Mouse (Mus musculus): ENCODE data around the gene N4bp1.

The N4bp1 gene

DNA sequence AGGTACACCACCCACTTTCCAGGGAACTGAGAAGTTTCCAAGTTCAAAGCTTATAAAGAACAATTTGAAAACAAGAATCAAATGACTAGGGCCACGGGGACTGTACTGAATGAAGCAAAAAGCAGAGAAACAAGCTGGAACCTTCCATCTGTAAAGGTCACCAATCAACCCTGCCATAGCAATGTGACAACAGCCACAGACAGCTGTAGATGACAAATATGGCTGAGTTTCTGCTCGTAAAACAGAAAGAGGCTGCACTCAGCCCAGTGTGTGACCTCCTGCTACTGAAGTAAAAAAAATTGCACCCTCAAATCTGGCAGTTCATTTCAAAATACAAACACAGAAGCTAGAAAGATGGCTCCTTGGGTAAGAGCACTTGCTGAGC, 31.1 kb downstream of the N4bp1 start:
- DNase-seq: no peak

DNA sequence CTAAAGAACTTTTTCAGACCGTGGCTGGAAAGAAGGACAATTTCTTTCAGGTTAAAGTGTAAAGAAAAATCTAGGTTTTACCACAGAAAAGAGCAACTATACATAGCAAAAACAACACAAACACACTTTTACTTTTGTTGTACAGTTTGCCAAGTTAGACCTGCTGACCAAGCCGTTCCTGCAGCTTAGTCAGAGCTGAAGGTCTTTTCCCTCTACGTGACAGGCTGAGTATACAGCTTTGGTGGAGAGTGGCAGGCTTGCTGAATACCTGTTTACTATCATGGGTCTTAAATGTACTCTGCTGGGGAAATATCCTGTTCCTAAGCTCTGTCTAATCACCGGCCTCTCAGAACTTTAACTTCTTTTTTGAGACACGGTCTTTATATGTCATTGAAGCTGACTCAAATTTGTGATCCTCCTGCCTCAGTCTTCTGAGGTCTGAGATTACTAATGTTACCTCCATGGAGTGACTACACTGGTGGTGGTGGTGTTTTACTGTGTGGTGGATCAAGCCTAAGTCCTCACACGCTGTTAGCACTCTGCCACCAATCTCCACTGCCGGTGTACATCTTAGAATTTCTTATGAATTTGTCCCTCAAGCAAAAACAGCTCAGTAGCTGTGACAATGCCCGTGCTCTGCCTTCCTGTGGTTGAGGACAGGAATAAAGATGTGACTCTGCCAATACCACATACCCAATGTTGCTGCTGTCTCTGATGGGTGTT, 31.6 kb downstream of the N4bp1 start:
- no peak for DNase-seq

DNA sequence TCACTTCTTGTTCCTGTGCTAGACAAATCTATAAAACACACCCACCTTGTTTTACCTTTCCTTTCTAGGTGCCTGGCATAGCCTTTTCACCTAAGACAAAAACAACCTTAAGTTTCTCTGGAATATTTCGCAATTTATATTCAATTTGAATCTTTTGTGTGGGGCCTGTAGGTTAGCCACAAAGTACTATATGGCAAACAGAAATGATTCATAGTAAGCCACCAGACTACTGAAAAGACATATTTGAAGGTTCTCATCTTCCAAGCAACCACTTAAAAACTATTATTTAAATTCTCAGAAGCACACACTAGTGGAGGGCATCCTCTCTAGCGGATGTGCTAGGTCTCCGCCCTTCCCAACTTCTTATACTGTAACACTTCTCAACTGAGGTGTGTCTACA, 32.6 kb downstream of the N4bp1 start:
- no peak for DNase-seq

DNA sequence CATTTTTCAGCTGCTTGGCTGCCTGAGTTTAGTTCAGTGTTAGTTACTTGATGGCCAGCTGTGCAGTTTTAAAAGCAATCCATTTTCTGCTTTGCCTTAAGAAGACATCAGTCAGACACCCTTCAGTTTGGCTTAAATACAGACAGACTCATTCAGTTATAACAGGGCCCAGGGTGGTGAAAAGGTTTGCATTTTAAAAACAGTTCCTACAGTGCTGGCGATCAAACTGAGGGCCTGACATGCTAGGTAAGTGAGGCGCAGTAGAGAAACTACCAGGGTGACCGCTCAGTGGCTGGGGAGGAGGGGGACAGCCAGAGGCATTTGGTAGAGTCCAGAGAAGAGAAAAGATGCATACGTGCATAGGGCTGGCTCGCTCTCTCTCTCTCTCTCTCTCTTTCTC, 36.2 kb downstream of the N4bp1 start:
- DNase-seq: no peak

DNA sequence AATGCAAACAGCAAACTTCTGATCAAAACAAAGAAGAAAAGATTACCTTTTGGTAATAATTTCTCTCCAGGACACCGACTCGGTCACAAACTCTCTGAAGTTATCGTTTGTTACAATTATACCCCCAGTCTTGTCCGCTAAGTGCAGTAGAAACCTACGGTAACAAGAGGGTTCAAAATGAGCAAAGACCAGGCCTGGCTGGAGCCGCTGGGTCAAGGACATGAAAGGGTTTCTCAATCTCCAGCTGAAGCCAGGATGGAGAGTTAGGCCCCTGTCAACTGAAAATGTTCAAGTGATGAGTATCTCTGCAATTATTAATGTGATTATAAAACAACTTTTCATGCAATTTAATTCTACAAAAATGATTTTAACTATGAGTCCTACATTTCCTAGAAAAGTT, 36.7 kb downstream of the N4bp1 start:
- no peak for DNase-seq

DNA sequence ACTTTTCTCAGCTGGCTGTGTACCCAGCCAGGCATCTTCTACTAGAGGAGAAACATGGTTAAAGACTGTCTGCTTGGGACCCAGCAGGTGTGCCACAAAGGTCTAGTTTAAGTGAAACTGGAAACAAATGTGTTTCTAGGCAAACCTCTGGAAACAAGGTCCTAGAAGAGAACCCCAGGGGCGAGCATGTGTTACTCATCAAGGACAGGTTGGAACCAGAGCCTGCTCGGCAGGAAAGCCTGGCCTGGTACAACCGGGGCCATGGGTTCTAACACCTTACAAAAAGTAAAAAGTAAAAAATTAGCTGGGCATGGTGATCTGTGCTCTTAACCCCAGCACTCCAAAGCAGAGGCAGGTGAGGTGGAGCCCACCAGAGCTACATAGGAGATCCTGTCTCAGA, 38.0 kb downstream of the N4bp1 start:
- DNase-seq: no peak

DNA sequence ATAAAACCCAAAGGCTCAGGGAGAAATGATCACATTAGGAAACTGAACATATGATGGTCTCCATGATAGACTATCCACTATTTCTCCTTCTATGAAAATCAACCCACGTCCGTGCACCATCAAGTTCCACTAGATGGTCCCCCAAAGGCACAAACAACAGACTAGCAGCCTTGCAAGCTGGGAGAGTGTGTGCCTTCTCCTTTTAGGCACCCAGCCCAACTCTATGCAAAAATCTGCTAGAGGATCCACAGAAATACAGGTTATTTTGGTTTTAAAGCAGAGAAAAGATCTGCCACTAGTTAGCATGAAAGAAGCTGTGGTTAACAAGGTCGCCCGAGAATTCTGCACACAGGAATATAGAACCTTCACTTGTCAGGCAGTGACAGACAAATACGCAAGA, 39.2 kb downstream of the N4bp1 start:
- no peak for DNase-seq

DNA sequence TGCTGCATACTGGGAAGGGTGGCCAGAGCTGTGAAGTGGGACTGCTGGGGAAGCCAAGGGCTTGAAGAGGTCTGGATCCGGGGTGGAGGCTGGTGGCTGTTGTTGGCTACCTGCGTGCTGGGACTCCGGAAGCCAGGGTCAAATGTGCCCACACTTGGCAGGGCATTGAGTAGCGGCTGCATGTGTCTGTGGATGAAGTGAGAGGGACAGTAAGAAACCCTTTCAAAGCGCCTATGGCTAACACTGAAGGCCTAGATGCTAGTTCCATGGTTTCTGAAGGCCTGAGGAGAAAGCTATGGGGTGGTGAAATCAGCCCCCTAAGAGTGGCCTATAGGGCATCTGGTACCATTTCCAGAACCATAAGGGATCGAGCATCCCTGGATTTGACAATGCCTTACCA, 40.2 kb downstream of the N4bp1 start:
- DNase-seq: no peak

DNA sequence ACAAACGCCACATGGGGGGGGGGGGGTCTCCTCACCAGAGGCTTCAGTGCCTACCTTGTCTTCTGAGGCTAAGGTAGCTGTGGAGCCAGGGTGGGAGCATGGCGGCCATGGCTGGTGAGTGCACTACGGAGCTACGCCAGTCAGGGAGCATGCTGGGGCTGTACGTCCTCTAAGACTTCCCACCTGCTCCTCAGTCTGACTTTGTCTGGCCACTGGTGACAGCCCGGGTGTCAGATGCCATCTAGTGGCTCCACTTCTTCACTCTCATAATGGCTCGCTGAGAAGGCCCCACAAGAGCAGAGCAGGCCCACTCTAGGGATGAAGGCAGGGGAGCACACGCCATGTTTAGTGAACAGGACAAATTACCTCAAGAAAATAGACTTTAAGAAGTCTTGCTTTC, 41.2 kb downstream of the N4bp1 start:
- DNase-seq: peak; percentile 45

DNA sequence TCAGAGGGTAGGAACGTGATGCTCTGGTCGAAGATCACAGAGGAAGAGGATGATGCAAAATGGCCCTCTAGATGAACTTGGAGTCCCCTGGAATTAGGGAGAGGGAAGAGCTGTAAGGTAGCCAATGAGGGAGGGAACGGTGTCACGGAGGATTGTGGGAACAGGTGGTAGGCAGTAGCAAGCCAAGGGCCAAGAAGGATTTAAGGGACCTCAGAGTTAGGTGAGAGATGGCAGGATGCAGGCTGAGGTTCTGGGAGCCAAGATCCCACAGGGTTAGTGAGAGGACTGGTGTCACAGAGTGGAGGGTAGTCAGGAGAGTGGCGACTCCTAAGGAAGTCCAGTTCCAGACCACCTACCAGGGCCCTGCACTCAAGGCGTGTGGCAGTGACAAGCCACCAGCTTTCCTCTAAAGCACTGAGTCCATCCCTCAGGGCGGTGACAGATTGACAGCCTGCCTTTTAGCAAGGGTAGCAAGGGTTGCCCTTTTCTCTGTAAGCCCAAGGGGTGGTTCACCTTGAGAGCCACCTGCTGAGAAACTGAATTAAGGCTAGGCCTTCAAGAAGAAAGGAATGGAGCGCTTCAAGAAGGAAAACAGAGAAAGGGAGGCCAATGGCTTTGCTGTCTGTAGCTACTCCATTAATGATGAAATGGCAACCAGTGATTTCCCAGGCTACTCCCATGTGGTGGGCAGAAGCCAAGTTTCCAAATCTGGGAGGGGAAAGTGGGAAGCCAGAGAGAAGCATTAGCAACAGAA, 43.3 kb downstream of the N4bp1 start:
- DNase-seq: no peak

DNA sequence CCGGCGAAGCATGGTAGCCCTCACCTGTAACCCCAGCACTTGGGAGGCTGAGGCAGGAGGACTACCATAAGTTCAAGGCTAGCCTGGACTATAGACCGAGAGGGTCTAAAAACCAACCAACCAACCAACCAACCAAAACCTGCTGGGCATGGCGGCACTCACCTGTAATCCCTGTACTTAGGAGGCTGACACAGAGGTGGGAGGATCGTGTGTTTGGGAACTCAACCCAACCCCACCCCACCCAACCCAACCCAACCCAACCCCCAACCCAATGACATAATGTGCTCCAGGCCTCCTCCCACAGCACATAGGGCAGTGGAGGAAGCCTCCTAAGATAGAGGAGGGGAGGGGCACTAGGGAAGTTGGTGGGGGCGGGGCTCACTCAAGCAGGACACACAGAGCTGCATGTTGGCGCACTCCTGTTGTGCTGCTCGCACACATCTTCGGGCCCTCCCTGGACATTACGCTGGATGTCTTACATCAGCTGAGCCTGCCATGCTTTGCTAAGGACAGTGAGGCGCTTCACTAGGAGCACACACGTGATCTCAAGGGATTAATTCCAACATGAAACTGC, 44.9 kb downstream of the N4bp1 start:
- DNase-seq: no peak

DNA sequence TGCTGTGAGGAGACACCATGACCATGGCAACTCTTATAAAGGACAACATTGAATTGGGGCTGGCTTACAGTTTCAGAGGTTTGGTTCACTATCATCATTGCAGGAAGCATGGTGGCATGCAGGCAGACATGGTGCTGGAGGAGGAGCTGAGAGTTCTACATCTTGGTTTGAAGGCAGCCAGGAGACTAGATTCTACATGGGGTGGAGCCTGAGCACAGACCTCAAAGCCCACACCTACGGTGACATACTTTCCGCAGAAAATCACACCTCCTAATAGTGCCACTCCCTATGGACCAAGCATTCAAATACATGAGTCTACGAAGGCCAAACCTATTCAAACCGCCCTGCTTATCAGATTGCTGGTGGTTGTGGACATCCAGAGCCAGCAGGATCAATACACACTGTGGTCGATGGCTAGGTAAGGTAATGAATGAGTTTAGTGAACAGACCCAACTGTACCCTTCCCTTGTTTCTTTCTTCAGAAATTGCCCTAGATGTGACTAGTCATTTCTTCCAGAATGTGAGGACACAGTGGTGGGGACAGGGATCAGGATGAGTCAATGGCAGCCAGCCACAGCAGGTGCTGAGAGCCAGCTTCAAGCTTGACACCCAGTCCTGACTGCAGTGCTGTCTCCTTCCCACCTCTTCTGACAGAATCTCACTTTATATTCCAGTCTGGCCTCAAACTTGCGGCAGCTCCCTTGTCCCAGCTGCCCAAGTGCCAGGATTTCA, 46.2 kb downstream of the N4bp1 start:
- no peak for DNase-seq

DNA sequence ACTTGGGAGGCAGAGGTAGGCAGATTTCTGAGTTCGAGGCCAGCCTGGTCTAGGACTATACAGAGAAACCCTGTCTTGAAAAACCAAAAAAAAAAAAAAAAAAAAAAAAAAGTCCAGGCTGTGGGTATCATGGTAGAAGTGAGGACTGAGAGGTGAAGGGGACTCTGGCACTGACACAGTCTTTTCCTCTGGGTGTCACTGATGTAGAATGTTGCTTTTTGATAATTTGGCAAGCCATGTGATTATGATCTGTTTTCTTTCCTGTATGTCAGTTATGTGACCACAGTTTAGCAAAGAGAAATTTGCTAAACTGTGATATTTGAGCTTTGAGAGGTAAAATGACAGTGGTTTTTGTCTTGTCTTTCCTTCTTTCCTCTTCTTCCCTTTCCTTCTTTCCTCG, 47.8 kb downstream of the N4bp1 start:
- no peak for DNase-seq

DNA sequence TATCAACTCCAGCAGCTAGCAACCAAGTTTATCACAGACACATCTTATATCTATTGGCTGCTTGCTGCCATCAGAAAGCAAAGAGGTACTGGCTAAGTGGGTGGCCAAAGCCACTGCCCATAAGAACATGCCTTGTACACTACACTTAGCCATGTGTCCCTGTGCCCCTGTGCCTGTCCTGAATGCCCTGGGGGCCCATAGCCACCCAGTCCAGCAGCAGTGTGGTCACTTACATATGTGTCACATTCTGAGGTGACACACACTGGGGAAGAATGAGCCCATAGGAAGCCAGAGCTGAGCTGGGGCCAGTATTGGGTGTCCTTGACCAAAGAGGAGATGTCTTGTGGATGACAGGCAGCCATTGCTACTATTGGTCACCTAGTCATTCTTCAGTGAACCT, 49.2 kb downstream of the N4bp1 start:
- no peak for DNase-seq

DNA sequence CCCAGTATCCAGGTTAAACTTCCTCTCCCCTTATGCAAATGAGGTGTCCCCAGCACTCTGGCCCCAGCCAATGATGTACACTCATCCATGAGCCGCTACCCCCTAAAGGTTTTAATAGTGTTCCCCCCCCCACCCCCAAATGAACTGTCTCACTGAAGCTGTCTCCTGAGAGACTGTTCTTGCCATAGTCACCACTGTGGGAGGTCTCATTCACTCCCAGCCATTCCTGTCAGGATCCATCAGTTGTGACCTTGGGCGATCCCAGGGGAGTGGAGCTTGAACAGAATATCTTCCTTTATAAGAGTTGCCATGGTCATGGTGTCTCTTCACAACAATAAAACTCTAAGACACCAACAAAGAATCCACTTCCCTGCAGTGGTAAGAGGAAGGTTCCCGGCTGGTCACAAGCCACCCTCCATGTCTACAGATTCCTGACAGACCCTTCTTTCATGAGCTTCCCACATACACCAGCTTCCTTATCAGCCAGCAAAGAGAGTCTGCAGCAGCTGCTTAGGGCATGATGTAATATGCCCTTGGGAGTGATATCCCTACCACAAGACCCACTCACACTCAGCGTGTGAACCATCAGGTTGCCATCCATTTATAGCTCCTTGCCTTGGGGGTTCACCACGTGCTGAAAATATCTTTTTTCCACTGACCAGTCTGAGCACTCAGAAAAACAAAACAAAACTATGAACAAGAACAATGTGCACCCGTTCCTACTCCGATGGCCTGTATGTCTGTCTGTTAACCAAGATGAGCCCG, 50.4 kb downstream of the N4bp1 start:
- no peak for DNase-seq

DNA sequence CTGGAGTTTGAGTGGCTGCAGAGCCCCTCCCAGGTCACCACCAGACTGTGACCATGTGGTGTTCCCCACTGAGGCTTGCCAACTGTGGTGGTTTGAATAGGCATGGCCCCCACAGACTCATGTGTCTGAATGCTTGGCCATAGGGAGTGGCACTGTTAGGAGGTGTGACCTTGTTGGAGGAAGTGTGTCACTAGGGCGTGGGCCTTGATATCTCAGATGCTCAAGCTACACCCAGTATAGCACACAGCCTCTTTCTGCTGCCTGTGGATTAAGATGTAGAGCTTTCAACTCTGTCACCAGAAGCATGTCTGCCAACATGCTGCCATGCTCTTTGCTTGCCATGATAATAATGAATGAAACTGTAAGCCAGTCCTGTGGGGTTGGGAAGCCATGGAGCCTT, 51.1 kb downstream of the N4bp1 start:
- no peak for DNase-seq

DNA sequence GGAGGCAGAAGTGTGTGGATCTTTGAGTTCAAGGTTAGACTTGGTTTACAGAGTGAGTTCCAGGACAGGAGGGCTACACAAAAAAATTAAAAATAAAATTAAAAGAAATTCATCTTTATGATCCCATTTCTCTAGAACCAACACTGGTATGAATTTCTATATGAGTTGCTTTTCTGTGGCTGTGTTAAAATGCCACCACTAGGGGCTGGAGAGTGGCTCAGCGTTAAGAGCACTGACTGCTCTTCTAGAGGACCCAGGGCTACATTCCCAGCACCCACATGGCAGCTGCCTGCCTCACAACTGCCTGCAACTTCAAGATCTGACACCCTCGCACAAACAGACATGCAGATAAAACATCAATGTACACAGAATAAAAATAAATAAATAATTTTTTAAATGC, 56.1 kb downstream of the N4bp1 start:
- DNase-seq: no peak

DNA sequence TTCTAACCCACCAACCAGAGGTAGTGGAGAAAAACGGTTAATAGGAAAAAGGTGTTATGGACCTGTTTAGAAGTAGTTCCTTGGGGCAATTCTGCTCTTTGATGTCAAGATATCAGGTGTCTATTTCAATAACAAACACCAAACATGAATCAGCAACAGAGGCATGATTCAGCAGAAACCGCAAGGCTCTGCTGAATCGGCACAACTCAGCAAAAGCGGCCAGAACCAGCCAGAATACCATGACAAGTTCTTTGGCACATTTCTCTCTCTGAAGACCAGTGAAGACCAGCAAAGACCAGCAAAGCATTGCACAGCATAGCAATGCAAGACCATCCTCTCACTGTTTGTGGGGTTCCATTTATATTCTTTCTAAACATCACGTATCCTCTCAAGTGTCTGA, 57.9 kb downstream of the N4bp1 start:
- no peak for DNase-seq

DNA sequence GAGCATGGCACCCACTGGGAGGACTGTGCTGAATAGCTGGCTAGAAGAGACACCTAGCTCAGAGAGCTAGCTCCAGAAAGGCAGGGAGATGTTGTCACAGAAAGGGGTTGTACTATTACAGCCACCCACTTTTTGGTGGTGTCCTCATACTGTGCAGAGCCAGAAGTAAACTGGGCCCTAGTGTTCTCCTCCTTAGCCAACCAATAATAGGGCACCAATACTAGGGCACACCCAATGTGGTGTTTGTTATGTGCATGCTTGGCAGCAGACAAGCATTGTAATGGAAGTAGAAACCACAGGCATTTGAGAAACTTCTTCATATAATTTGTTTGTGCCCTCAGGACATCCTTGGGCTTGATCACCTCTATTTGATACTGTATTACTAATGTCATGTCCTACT, 58.5 kb downstream of the N4bp1 start:
- no peak for DNase-seq

DNA sequence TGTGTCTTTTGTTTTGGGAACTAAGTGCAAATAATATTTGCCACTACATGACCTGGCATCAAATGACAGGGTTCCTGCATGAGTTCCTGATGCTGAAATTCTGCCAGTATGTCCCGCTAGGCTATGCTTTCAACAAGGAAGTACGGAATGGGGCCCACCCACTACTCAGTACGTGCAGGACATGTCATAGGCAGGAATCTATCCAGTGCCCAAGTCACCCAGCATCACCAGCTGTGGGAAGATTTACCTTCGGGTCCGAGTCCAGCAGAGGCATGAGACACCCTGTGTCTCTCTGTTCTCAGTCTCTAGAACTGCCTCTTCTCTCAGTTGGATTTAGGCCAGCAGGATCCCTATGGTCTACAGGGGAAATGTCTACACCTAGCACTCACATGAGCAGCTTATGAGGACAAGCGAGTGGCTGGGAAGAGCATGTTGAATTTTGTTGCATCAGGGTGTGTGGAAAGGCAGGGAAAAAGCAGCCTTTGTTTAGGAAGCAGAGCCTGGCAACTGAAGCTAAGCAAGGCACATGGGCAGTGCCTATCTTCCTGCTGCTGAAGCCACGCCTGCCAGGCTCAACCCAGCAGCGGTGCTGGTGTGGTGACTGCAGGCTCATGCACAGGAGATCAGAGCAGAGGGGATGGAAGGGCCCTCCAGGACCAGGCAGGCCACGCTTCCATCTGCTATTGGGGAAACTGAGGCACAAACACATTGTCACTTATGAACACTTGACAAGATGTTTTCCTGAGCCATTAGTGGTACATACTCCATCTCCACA, 59.2 kb downstream of the N4bp1 start:
- DNase-seq: no peak

DNA sequence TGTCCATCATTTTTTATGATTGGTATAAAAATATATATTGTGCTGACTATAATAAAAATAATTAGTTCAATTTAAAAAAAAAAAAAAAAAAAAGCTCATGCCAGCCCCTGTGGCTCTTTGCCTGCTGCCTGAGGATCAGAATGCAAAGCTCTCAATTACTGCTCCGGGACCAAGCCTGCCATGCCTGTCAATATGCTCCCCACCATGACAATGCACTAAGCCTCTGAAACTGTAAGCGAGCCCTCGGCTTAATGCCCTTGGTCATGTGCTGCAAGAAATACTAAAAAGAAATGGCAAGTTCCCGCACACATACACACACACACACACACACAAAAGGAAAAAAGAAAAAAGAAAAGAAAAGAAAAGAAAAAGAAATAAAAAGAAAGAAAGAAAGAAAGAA, 60.3 kb downstream of the N4bp1 start:
- no peak for DNase-seq

DNA sequence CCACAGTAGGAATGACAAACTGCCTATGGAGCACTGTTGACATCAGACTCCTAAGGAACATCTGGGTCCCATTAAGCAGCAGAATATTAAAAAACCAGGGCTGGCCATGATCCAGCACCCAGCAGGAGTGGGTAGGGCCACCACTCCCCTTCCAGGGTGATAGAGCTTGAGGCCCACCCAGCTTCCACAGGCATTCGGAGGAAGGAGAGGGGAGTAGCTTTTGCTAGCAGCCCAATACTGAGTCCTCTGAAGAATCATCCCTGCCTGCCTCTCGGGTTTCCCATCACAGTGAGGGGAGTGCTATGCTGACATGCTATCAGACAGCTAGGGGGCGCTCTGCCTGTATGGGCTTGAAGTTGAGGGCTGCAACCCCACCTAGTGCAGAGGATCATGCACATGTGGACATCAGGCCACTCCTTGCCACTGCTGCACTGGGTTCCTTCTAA, 64.3 kb downstream of the N4bp1 start:
- DNase-seq: peak; percentile 83
